Mouse (Mus musculus): ENCODE results near the gene Fam186a.
"Not testable (repeated sequence)": the region's sequence is repeated elsewhere in the genome, so short reads cannot be mapped to it uniquely, and the experiment has no call there.

Gene Fam186a

GRCm38 (mm10) chr15:99966961-99967360, at the start of gene Fam186a:
Gene Fam186a (minus strand): TSS chr15:99967061.
- no peak for DNase-seq (ENCODE audit: inconsistent age in 2 of 2, low spot score in 1 of 2)

- DNase-seq (ENCODE audit: inconsistent age in 2 of 2, low spot score in 1 of 2): no peak
These were observed 39.3 kb upstream of the Fam186a start for GRCm38 (mm10) chr15:100006180-100006579.

- no peak for DNase-seq (ENCODE audit: inconsistent age in 2 of 2, low spot score in 1 of 2)
These were observed 37.9 kb upstream of the Fam186a start for GRCm38 (mm10) chr15:100004677-100005273.

GRCm38 (mm10) chr15:99999390-99999789, 32.5 kb upstream of the Fam186a start:
- DNase-seq (ENCODE audit: inconsistent age in 2 of 2, low spot score in 1 of 2): no peak

- no peak for DNase-seq (ENCODE audit: inconsistent age in 2 of 2, low spot score in 1 of 2)
These were observed 30.4 kb upstream of the Fam186a start for GRCm38 (mm10) chr15:99997114-99997804.

- DNase-seq (ENCODE audit: inconsistent age in 2 of 2, low spot score in 1 of 2): no peak
These were observed 26.2 kb upstream of the Fam186a start for GRCm38 (mm10) chr15:99993100-99993499.

GRCm38 (mm10) chr15:99979715-99980114, 12.9 kb upstream of the Fam186a start:
- DNase-seq (ENCODE audit: inconsistent age in 2 of 2, low spot score in 1 of 2): no peak

GRCm38 (mm10) chr15:99979266-99979665, 12.4 kb upstream of the Fam186a start:
- no peak for DNase-seq (ENCODE audit: inconsistent age in 2 of 2, low spot score in 1 of 2)

GRCm38 (mm10) chr15:99976121-99976520, 9.3 kb upstream of the Fam186a start:
- DNase-seq (ENCODE audit: inconsistent age in 2 of 2, low spot score in 1 of 2): not testable (repeated sequence)

GRCm38 (mm10) chr15:99974476-99975220, 7.8 kb upstream of the Fam186a start:
- peak in 1 of 2 experiments; percentile 32 for DNase-seq (ENCODE audit: inconsistent age in 2 of 2, low spot score in 1 of 2)

- peak; percentile 54 to 86 for DNase-seq (ENCODE audit: inconsistent age in 2 of 2, low spot score in 1 of 2)
These were observed 6.4 kb upstream of the Fam186a start for GRCm38 (mm10) chr15:99972989-99973911.

GRCm38 (mm10) chr15:99972361-99972988, 5.6 kb upstream of the Fam186a start:
- DNase-seq (ENCODE audit: inconsistent age in 2 of 2, low spot score in 1 of 2): peak; percentile 98 to 99

- DNase-seq (ENCODE audit: inconsistent age in 2 of 2, low spot score in 1 of 2): peak in 1 of 2 experiments; percentile 47
These were observed 3.7 kb upstream of the Fam186a start for GRCm38 (mm10) chr15:99970606-99971005.

- not testable (repeated sequence) for DNase-seq (ENCODE audit: inconsistent age in 2 of 2, low spot score in 1 of 2)
These were observed 2.9 kb upstream of the Fam186a start, which contains the start of gene Larp4 for GRCm38 (mm10) chr15:99969765-99970164. Gene Larp4 (plus strand): TSS chr15:99970065.

- DNase-seq (ENCODE audit: inconsistent age in 2 of 2, low spot score in 1 of 2): no peak
These were observed 1.6 kb downstream of the Fam186a start for GRCm38 (mm10) chr15:99965103-99965775.

- DNase-seq (ENCODE audit: inconsistent age in 2 of 2, low spot score in 1 of 2): no peak
These were observed 11.5 kb downstream of the Fam186a start for GRCm38 (mm10) chr15:99955324-99955723.

- DNase-seq (ENCODE audit: inconsistent age in 2 of 2, low spot score in 1 of 2): no peak
These were observed 25.8 kb downstream of the Fam186a start for GRCm38 (mm10) chr15:99940970-99941630.

- no peak for DNase-seq (ENCODE audit: inconsistent age in 2 of 2, low spot score in 1 of 2)
These were observed 26.4 kb downstream of the Fam186a start for GRCm38 (mm10) chr15:99940426-99940825.

- DNase-seq (ENCODE audit: inconsistent age in 2 of 2, low spot score in 1 of 2): no peak
These were observed 29.0 kb downstream of the Fam186a start for GRCm38 (mm10) chr15:99937841-99938240.

Data from adrenal gland, adult (tissue).